Mouse (Mus musculus) effector memory CD4-positive, alpha-beta T cell, adult 7 months (primary cell): ENCODE measurements around the gene Phc1. TPM values are rescaled to one million over a fixed set of nuclear protein-coding genes. Genes with fewer than 3 reads are reported as not detected.

Experiments
- polyA plus RNA-seq: library from polyadenylated mRNA; unstranded; fragments of 100-300 nt; shearing (Covaris generic); gene quantifications from one replicate; pipeline ENCODE4 v1.2.1, GENCODE M21; 2017

Gene Phc1
- 9.2 TPM for polyA plus RNA-seq

DNA sequence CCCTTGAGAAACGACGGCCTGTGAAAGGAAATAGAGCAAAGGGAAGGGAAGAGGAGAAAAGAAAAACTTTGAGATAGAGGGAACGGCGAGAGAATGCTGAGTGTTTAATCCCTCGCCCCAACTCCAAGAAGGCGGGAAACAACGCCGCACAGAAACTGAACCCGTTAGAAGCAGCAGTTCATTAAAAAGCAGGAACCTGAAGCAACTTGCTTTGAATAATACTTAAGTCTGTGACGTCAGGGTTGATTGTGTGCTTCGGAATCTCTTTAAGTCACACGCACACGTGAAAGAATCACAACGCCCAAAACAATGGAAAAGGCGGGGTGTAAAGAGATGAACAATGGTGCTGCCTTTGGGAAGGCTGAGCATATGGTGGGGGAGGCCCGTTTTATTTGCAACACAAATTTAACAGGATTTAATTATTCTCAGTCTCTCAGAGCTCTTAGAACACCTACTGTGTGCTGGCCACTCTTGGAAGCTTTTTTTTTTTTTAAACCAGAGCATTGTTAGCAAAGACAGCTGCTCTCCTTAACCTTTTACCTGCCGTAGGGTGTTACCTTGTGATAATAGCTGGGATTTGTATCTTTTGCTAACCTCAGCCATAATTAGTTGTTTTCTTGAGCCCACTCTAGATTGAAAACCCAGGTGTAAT lies at the start of gene Phc1:
TSS of gene Phc1 (minus strand) at position 213 of the 652 bp plus-strand sequence.

DNA sequence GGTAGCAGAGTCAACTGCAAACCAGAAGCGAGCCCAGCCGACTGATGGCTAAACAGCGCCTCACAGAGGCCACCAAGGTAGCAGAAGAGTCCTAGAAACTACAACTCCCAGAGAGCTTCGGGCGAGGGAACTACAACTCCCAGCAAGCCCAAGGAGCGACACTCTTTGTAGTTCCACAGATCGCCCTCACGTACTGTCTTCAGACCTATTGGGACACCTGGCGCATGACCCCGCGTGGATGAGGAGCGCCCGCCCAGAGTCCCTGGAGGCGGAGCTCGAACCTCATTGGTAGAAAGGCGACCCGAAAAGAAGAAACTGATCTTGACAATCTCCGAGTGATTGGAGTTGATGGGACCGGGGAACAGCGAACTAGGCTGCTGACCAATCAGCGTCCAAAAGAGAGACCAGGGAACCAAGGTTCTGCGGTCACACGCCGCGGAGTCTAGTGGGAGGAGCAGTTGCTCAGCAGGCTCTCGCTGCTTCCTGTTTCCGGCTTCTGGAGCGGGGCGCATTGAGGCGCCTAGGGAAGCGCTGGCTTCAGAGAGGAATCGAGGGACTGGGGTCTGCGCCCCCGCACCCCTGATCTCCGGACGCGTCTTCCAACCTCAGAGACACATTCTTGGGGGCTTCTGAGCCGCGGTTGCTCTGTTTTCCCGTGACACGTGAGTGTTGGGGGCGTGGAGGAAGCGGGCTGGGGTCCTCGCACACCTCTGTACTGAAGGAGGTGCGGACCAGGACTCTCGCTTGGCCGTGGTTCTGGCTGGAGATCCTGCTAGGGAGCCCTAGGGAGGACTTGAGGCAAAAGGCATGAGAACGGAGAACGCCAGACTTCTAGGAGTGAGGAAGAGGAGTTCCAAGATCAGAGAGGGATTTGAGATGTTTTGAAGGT lies 31.6 kb downstream of the Phc1 start, which contains the start of gene M6pr:
TSS of gene M6pr (plus strand) at position 216 of the 889 bp plus-strand sequence.

DNA sequence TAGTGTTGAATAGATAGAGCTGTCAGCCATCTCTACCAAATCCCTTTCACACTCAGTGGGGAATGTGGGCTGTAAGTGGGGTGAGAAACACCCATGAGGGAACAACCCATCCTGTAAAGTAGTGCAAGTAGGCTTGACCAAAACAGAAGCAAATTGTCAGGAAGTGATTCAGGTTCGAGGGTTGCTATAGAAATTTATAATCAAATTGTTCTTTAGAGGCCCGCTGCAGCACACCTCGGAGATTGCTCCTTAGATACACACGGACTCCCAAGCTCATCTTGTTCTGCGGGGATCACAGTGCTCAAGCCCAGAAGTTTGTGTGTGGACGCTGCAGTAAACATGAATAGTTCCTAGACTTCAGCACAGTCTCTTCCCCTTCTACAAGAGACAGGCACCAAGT lies 57.6 kb downstream of the Phc1 start, which contains the start of gene Klrg1:
TSS of gene Klrg1 (minus strand) at position 101 of the 400 bp plus-strand sequence.

Other genes with a start within 250 kb of the Phc1 start
- 10.5 TPM for gene Klrg1, start 57.7 kb downstream of the Phc1 start, polyA plus RNA-seq
- gene M6pr, start 31.8 kb downstream of the Phc1 start, polyA plus RNA-seq = 233 TPM
- gene Rimklb, start 158.2 kb upstream of the Phc1 start, polyA plus RNA-seq = 0.87 TPM
- gene Mfap5, start 165.3 kb upstream of the Phc1 start, polyA plus RNA-seq = not detected
- gene Aicda, start 213.2 kb upstream of the Phc1 start, polyA plus RNA-seq = not detected